Mouse (Mus musculus) heart, embryonic 14.5 days (tissue): ENCODE measurements around the gene Bglap3. TPM values are rescaled to one million over a fixed set of nuclear protein-coding genes. Genes with fewer than 3 reads are reported as not detected.

Experiments used
- ATAC-seq: fragments of 200-750 bp; cut with Nextera tagmentation; 2 replicates; pipeline ENCODE4 v1.8.0; 2017; ENCODE audit warnings: low read depth, moderate TSS enrichment; ENCODE audit not compliant: insufficient number of reproducible peaks, insufficient read depth, low FRiP score
- H3K27ac ChIP-seq, 2 experiments: fragments of 200-500 bp in 1 of 2; fragments of 300-500 bp in 1 of 2; sonication (generic) in 1 of 2; replicated peaks in 1 of 2; 2 replicates each; pipeline ENCODE4 v1.5.1; 2012 to 2014; ENCODE audit warnings: low read depth in 2 of 2, low read length in 2 of 2, control low read depth in 1 of 2, mild to moderate bottlenecking in 1 of 2, mixed read lengths in 1 of 2; ENCODE audit not compliant: control insufficient read depth in 1 of 2, insufficient read depth in 1 of 2
- H3K27me3 ChIP-seq: fragments of 300-500 bp; sonication (generic); 2 replicates; pipeline ENCODE4 v1.6.1; 2014; ENCODE audit warnings: mild to moderate bottlenecking, low read length, control low read depth; ENCODE audit not compliant: control insufficient read depth, insufficient read depth
- H3K36me3 ChIP-seq: fragments of 300-500 bp; sonication (generic); 2 replicates; pipeline ENCODE4 v1.6.1; 2014; ENCODE audit warnings: mild to moderate bottlenecking, control low read depth, low read length, mixed read lengths; ENCODE audit not compliant: control insufficient read depth, insufficient read depth
- H3K4me1 ChIP-seq, 2 experiments: fragments of 200-500 bp in 1 of 2; fragments of 300-500 bp in 1 of 2; sonication (generic) in 1 of 2; 2 replicates each; pipeline ENCODE4 v1.6.1; 2012 to 2014; ENCODE audit warnings: low read length in 2 of 2, control low read depth in 1 of 2, mixed read lengths in 1 of 2; ENCODE audit not compliant: control insufficient read depth in 2 of 2, insufficient read depth in 2 of 2
- H3K4me2 ChIP-seq: fragments of 300-500 bp; sonication (generic); 2 replicates; pipeline ENCODE4 v1.6.1; 2014; ENCODE audit warnings: mild to moderate bottlenecking, low read length
- H3K4me3 ChIP-seq, 2 experiments: fragments of 200-500 bp in 1 of 2; fragments of 300-500 bp in 1 of 2; sonication (generic) in 1 of 2; 2 replicates each; pipeline ENCODE4 v1.5.1; 2012 to 2014; ENCODE audit warnings: low read length in 2 of 2, mild to moderate bottlenecking in 2 of 2, control low read depth in 1 of 2, low read depth in 1 of 2, moderate library complexity in 1 of 2; ENCODE audit not compliant: control insufficient read depth in 1 of 2, insufficient read depth in 1 of 2
- H3K9ac ChIP-seq: fragments of 300-500 bp; sonication (generic); 2 replicates; pipeline ENCODE4 v1.6.1; 2014; ENCODE audit warnings: mild to moderate bottlenecking, low read length
- H3K9me3 ChIP-seq: fragments of 300-500 bp; sonication (generic); 2 replicates; pipeline ENCODE4 v1.6.1; 2016; ENCODE audit warnings: low read length, control low read depth; ENCODE audit not compliant: control insufficient read depth
- WGBS: fragments of 180-500 bp; shearing (Covaris S2); extraction: QIAGEN DNeasy Blood & Tissue Kit; methylation state at CpG from one replicate; pipeline ENCODE4 v1.1.7; 2014; 5-methylcytosine and 5-hydroxymethylcytosine counted together
- polyA plus RNA-seq: library from polyadenylated mRNA; unstranded; fragments of >200 nt; fragmentation: Nextera tagmentation; extraction: Ambion mirVana; gene quantifications from 2 replicates; pipeline ENCODE4 v1.2.1, GENCODE M21; 2014

The Bglap3 gene
- polyA plus RNA-seq, 1 experiment from 2014 or later = not detected

- H3K27ac ChIP-seq = peak within 1 kb of the TSS; percentile 99
- no peaks in the 10 kb centered on the region for H3K27me3 ChIP-seq
- H3K4me1 ChIP-seq = peaks cover 8 to 22% of the 10 kb centered on the region in 2 experiments
- H3K9ac ChIP-seq = peak within 1 kb of the TSS; percentile 93
- under 1% methylated on average over 54 of the region's 54 CpGs for WGBS
- H3K4me2 ChIP-seq = peak within 1 kb of the TSS; percentile 83
- peak; percentile 89 for ATAC-seq
- H3K36me3 ChIP-seq = peaks cover 39% of the 10 kb centered on the region
- H3K9me3 ChIP-seq = no peaks in the 10 kb centered on the region
- H3K4me3 ChIP-seq = peak within 1 kb of the TSS; percentile 71 to 80
These were observed 37.5 kb upstream of the Bglap3 start, which contains the start of gene Pmf1 for GRCm38 (mm10) chr3:88409741-88410644. TSS of gene Pmf1 (minus strand) at chr3:88410331.

DNA sequence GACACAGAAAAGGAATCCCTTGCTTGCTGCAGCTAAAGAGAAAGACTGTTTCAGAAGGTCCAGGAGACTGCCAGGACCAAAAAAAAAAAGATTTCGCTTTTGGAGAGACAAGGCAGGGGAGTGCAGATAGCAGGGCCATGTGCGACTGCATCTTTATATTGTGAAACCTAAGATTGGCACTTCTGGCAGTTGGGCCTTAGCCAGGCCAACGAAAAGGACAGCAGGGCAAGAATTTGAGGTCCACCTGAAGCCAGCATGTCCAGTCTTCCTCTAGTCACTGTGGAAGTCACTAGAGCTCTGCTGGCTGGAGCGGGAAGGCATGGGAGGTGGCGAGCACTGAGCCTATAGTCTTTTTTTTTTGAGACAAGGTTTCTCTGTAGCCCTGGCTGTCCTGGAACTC, 36.4 kb upstream of the Bglap3 start:
- Histone ChIP-seq H3K27me3 (no peaks in the 10 kb centered on the region), H3K27ac (peak overlapping the region; percentile 99; a peak in 2 of 4 replicates), H3K9ac (peak overlapping the region; percentile 93), H3K4me2 (peak overlapping the region; percentile 83), H3K9me3 (no peaks in the 10 kb centered on the region), H3K4me1 (peaks cover 8 to 22% of the 10 kb centered on the region in 2 experiments), H3K4me3 (peak overlapping the region; percentile 71 to 80), H3K36me3 (peaks cover 34% of the 10 kb centered on the region)
- WGBS = 51% methylated on average over 5 of the region's 5 CpGs
- ATAC-seq = no peak

DNA sequence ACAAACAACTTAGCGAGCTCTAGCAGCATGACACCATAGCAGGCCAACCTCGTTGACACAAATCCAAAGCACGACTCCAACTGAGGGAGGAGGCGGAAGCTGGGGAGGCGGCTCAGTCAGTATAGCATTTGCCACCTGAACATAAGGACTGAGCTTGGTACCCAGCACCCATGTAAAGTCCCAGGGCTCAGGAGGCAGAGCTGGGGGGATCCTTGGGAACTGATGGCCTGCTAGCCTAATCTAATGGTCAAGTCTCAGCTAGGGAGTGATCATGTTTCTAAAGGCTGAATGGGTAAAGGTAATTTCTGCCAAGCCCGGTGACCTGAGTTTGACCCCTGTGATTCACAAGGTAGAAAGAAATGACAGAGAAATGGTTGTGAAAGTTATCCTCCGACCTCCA, 35.0 kb upstream of the Bglap3 start:
- Histone ChIP-seq H3K9me3 (no peaks in the 10 kb centered on the region), H3K4me3 (no peak overlapping the region), H3K27me3 (no peaks in the 10 kb centered on the region), H3K27ac (no peak overlapping the region), H3K4me1 (peaks cover 8 to 22% of the 10 kb centered on the region in 2 experiments), H3K4me2 (no peak overlapping the region), H3K9ac (no peak overlapping the region), H3K36me3 (peaks cover 31% of the 10 kb centered on the region)
- WGBS = 53% methylated on average over 7 of the region's 7 CpGs
- no peak for ATAC-seq

DNA sequence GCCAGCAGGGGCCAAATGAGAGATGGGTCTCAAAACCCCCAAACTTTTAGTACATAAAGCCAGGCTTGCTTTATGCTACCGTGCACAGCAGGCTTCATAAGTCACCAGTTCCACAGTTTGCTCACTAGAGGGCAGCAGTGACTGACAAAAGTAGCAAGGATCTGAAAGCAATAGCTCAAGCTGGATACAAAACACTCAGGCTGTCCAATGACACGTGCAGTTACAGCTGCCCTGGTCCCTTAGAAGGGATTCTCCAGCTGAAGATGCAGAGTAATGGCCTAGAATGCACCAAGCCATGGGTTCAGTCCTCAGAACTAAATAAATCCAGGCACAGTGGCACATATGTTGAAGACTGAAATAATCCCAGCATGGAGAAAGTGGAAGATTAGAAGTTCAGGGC, 34.5 kb upstream of the Bglap3 start:
- no peaks in the 10 kb centered on the region for H3K9me3 ChIP-seq
- peaks cover 26% of the 10 kb centered on the region for H3K36me3 ChIP-seq
- no peak overlapping the region for H3K4me2 ChIP-seq
- no peak overlapping the region for H3K4me3 ChIP-seq
- no peak overlapping the region for H3K27ac ChIP-seq
- WGBS = 4% methylated on average over 2 of the region's 2 CpGs
- no peaks in the 10 kb centered on the region for H3K27me3 ChIP-seq
- peaks cover 8 to 22% of the 10 kb centered on the region in 2 experiments for H3K4me1 ChIP-seq
- no peak overlapping the region for H3K9ac ChIP-seq
- ATAC-seq = no peak

GRCm38 (mm10) chr3:88403522-88404230, 31.1 kb upstream of the Bglap3 start:
- no peak for ATAC-seq
- 91% methylated on average over 10 of the region's 10 CpGs for WGBS
- H3K4me2 ChIP-seq = no peak overlapping the region

DNA sequence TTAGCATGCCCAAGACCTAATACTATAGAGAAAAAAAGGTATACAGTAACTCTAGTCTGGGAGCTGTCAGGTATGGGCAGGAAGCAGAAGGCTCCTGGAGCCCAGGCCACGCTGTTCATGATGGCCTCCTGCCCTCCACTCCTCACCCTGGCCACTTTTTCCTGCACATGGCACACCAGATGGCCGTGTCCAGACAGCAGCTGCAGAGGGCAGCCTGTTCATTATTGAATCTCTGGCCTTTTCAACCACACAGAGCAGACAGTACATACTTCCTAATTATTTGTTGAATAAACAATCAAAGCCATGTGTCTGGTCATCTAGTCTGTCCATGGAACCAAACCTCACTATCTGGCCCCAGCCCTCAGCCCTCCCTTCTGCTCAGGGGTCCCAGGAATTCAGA, 26.1 kb upstream of the Bglap3 start:
- no peak overlapping the region for H3K9ac ChIP-seq
- no peaks in the 10 kb centered on the region for H3K9me3 ChIP-seq
- no peak for ATAC-seq
- H3K4me2 ChIP-seq = no peak overlapping the region
- WGBS = 82% methylated on average over 2 of the region's 2 CpGs
- no peaks in the 10 kb centered on the region for H3K27me3 ChIP-seq
- peaks cover 57% of the 10 kb centered on the region for H3K36me3 ChIP-seq
- H3K4me1 ChIP-seq = no peaks in the 10 kb centered on the region
- H3K4me3 ChIP-seq = no peak overlapping the region
- H3K27ac ChIP-seq = no peak overlapping the region

More at GRCm38 (mm10) chr3:88403522-88404230, 31.1 kb upstream of the Bglap3 start:
- H3K9ac ChIP-seq = no peak overlapping the region
- peaks cover 30% of the 10 kb centered on the region for H3K36me3 ChIP-seq
- peaks cover 0 to 10% of the 10 kb centered on the region in 2 experiments; a peak in 2 of 4 replicates for H3K4me1 ChIP-seq
- no peak overlapping the region for H3K4me3 ChIP-seq
- H3K27me3 ChIP-seq = no peaks in the 10 kb centered on the region
- H3K9me3 ChIP-seq = no peaks in the 10 kb centered on the region
- no peak overlapping the region for H3K27ac ChIP-seq

- Histone ChIP-seq H3K27me3 (no peaks in the 10 kb centered on the region), H3K4me1 (no peaks in the 10 kb centered on the region), H3K9ac (no peak overlapping the region), H3K9me3 (no peaks in the 10 kb centered on the region), H3K36me3 (peaks cover 49% of the 10 kb centered on the region), H3K4me3 (no peak overlapping the region), H3K4me2 (no peak overlapping the region), H3K27ac (no peak overlapping the region)
- WGBS = 81% methylated on average over 8 of the region's 8 CpGs
- no peak for ATAC-seq
These were observed 23.2 kb upstream of the Bglap3 start for GRCm38 (mm10) chr3:88395742-88396141.
